Mouse (Mus musculus): Measurements from ENCODE around the gene Crhbp. TPM values are rescaled to one million over a fixed set of nuclear protein-coding genes. Genes with fewer than 3 reads are reported as not detected.

Gene Crhbp
- polyA plus RNA-seq, 1 experiment from 2014 or later = 0.64 TPM

DNA sequence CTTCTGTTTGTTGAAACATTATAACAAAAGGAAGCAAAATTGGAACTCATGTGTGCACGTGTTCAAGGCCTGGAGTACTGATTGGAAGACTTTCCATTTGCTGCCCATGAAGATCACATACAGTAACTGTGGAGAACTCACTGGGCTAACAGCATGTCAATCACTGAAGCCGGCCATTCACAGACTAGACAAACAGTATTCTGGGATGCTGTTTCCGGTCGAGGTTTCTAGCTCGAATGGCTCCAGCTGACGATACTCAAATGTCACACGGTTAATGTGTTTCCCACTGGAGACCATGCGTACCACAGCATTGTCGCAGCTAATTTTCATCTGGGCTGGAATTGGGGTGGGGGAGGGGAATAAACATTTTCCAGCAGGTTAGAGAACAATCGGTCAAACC is 13.0 kb downstream of the Crhbp start:
- H3K9ac ChIP-seq (ENCODE audit: low read depth, low read length) = no peak overlapping the region
- no peak overlapping the region for H3K4me2 ChIP-seq (ENCODE audit: low read depth, low read length)
- no peaks in the 10 kb centered on the region for H3K36me3 ChIP-seq (ENCODE audit: control insufficient read depth, insufficient read depth, low read length)
- no peaks in the 10 kb centered on the region for H3K4me1 ChIP-seq (ENCODE audit: control insufficient read depth, insufficient read depth, low read length)
- H3K4me3 ChIP-seq (ENCODE audit: low read depth, low read length) = no peak overlapping the region
- H3K27ac ChIP-seq (replicated peaks; ENCODE audit: low read depth, low read length) = no peak overlapping the region
- no peaks in the 10 kb centered on the region for H3K27me3 ChIP-seq (replicated peaks; ENCODE audit: control insufficient read depth, insufficient read depth, low read length)
- DNase-seq (ENCODE audit: low spot score) (no peak), ATAC-seq (ENCODE audit: low read depth) (no peak)
- no peaks in the 10 kb centered on the region for H3K9me3 ChIP-seq (ENCODE audit: control insufficient read depth, low read length)
- 51% methylated on average over 10 of the region's 10 CpGs for WGBS

DNA sequence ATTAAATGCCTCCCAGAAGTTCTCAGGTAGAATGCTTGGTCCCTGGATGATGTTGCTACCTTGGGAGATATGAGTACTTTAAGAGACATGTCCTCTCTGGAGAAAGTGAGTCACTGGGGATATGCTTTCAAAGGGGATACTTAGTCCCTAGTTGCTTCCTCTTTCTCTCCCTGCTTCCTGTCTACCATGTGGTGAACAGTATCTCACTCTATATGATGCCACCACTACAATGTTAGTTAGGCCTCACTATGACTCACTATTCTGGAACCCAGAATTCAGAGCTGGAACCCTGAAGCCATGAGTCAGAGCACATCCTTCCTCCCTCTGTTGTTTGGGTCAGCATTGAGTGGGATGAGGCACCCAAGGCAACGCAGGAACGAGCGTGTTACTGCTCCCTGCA is 17.2 kb downstream of the Crhbp start:
- no peak overlapping the region for H3K4me3 ChIP-seq (ENCODE audit: low read depth, low read length)
- no peaks in the 10 kb centered on the region for H3K9me3 ChIP-seq (ENCODE audit: control insufficient read depth, low read length)
- 98% methylated on average over 3 of the region's 3 CpGs for WGBS
- H3K27me3 ChIP-seq (replicated peaks; ENCODE audit: control insufficient read depth, insufficient read depth, low read length) = no peaks in the 10 kb centered on the region
- ATAC-seq (ENCODE audit: low read depth) = no peak
- H3K4me2 ChIP-seq (ENCODE audit: low read depth, low read length) = no peak overlapping the region
- DNase-seq (ENCODE audit: low spot score) = no peak
- no peak overlapping the region for H3K9ac ChIP-seq (ENCODE audit: low read depth, low read length)
- H3K36me3 ChIP-seq (ENCODE audit: control insufficient read depth, insufficient read depth, low read length) = no peaks in the 10 kb centered on the region
- no peaks in the 10 kb centered on the region for H3K4me1 ChIP-seq (ENCODE audit: control insufficient read depth, insufficient read depth, low read length)
- H3K27ac ChIP-seq (replicated peaks; ENCODE audit: low read depth, low read length) = no peak overlapping the region

DNA sequence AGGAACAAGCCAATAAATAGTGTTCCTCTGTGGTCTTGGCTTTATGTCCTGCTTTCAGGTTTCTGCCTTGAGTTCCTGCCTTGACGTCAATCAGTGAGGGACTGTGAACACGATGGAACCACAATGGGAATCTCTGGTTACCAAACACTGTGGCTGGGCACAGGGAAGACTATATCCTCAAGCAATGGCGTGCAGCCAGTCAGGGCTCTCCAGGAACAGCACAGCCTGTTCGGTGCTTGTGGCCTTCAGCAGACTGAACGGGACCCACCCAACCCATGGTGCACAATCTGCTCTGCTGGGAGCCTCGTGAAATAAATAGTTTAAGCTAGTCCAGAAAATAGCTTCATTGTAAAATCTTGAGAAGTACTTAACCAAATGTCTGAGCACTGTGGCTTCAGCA is 18.3 kb downstream of the Crhbp start:
- ATAC-seq (ENCODE audit: low read depth) (no peak), DNase-seq (ENCODE audit: low spot score) (peak; percentile 12)
- Histone ChIP-seq H3K36me3 (ENCODE audit: control insufficient read depth, insufficient read depth, low read length) (no peaks in the 10 kb centered on the region), H3K9ac (ENCODE audit: low read depth, low read length) (no peak overlapping the region), H3K4me3 (ENCODE audit: low read depth, low read length) (no peak overlapping the region), H3K4me2 (ENCODE audit: low read depth, low read length) (no peak overlapping the region), H3K27ac (replicated peaks; ENCODE audit: low read depth, low read length) (no peak overlapping the region), H3K4me1 (ENCODE audit: control insufficient read depth, insufficient read depth, low read length) (no peaks in the 10 kb centered on the region), H3K9me3 (ENCODE audit: control insufficient read depth, low read length) (no peaks in the 10 kb centered on the region), H3K27me3 (replicated peaks; ENCODE audit: control insufficient read depth, insufficient read depth, low read length) (no peaks in the 10 kb centered on the region)
- WGBS = 61% methylated on average over 6 of the region's 6 CpGs

DNA sequence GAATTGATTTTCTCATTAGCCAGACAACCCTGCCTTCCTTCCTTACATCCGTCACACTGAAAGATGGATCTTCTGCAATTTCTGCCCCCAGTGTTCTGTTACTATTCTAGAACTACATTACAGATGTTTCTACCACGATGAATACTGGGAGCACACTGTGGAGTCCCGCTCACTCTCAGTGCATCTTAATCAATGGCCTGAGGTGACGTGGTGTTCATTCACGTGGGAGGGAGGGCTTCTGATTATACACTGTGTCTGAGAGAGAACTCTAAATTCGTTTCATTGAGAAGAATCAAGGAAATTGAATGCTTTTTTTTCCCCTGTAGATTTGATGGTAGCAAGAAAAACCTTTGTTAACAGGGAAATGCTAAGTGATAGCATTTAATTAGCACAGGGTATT is 19.2 kb downstream of the Crhbp start:
- Histone ChIP-seq H3K4me1 (ENCODE audit: control insufficient read depth, insufficient read depth, low read length) (no peaks in the 10 kb centered on the region), H3K27me3 (replicated peaks; ENCODE audit: control insufficient read depth, insufficient read depth, low read length) (no peaks in the 10 kb centered on the region), H3K36me3 (ENCODE audit: control insufficient read depth, insufficient read depth, low read length) (no peaks in the 10 kb centered on the region), H3K27ac (replicated peaks; ENCODE audit: low read depth, low read length) (no peak overlapping the region), H3K4me2 (ENCODE audit: low read depth, low read length) (no peak overlapping the region), H3K9me3 (ENCODE audit: control insufficient read depth, low read length) (no peaks in the 10 kb centered on the region), H3K4me3 (ENCODE audit: low read depth, low read length) (no peak overlapping the region), H3K9ac (ENCODE audit: low read depth, low read length) (no peak overlapping the region)
- WGBS = 50% methylated on average over 6 of the region's 6 CpGs
- ATAC-seq (ENCODE audit: low read depth) = no peak
- no peak for DNase-seq (ENCODE audit: low spot score)

DNA sequence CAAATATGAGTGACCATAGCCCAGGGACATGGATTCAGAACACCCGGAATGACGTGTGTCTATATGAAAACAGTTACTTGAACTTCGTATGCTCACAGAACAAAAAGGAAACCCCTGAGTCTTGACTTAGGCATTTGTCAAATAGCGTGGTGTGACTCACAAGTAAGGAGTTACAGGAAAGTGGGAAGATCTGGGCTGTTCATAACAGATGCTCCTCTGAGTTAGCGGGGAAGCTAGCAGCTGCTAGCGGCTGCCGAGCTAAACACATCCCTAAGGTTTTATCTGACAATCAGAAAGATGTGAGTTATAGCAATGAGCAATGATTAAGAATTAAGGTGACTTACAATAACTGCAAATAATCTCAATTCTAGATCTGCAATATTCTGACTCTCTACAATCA is 19.8 kb downstream of the Crhbp start:
- no peaks in the 10 kb centered on the region for H3K9me3 ChIP-seq (ENCODE audit: control insufficient read depth, low read length)
- no peak overlapping the region for H3K4me3 ChIP-seq (ENCODE audit: low read depth, low read length)
- no peaks in the 10 kb centered on the region for H3K4me1 ChIP-seq (ENCODE audit: control insufficient read depth, insufficient read depth, low read length)
- DNase-seq (ENCODE audit: low spot score) (peak; percentile 38), ATAC-seq (ENCODE audit: low read depth) (no peak)
- 55% methylated on average over 7 of the region's 7 CpGs for WGBS
- H3K27me3 ChIP-seq (replicated peaks; ENCODE audit: control insufficient read depth, insufficient read depth, low read length) = no peaks in the 10 kb centered on the region
- H3K27ac ChIP-seq (replicated peaks; ENCODE audit: low read depth, low read length) = no peak overlapping the region
- H3K4me2 ChIP-seq (ENCODE audit: low read depth, low read length) = no peak overlapping the region
- H3K9ac ChIP-seq (ENCODE audit: low read depth, low read length) = no peak overlapping the region
- no peaks in the 10 kb centered on the region for H3K36me3 ChIP-seq (ENCODE audit: control insufficient read depth, insufficient read depth, low read length)

DNA sequence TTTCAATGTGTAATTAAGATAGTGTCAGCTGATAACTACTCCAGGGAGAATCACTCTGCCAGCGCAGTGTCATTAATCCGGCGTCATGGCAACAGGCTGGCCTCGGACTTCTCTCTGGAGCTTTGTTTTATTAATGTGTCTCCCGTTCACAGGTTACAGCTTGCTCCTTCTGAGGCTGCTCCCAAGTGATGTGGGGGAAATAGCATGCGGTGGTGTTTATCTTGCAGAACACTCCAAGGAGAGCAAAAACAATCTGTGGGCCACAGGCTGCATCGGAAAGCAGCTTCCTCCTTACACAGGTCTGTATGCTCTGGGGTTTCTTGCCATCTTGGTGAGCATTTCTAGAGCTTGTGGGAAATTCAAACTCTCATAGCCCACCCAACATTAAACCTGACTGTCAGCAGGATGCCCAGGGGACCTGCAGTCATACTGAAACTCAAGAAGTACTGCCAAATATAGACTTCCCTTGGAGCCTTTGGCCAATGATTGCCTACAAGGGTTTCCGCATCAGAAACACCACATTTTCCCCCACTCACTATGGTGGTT is 25.4 kb downstream of the Crhbp start:
- Histone ChIP-seq H3K9ac (ENCODE audit: low read depth, low read length) (no peak overlapping the region), H3K9me3 (ENCODE audit: control insufficient read depth, low read length) (no peaks in the 10 kb centered on the region), H3K27me3 (replicated peaks; ENCODE audit: control insufficient read depth, insufficient read depth, low read length) (no peaks in the 10 kb centered on the region), H3K4me3 (ENCODE audit: low read depth, low read length) (no peak overlapping the region), H3K4me2 (ENCODE audit: low read depth, low read length) (no peak overlapping the region), H3K36me3 (ENCODE audit: control insufficient read depth, insufficient read depth, low read length) (no peaks in the 10 kb centered on the region), H3K27ac (replicated peaks; ENCODE audit: low read depth, low read length) (peak overlapping the region; percentile 15; the same call in 1 of the 2 replicates), H3K4me1 (ENCODE audit: control insufficient read depth, insufficient read depth, low read length) (0 out of 2 replicates have a peak, but pooled peaks cover 5% of the 10 kb centered on the region)
- ATAC-seq (ENCODE audit: low read depth) (peak; percentile 92), DNase-seq (ENCODE audit: low spot score) (peak; percentile 68)
- WGBS = 33% methylated on average over 8 of the region's 8 CpGs

DNA sequence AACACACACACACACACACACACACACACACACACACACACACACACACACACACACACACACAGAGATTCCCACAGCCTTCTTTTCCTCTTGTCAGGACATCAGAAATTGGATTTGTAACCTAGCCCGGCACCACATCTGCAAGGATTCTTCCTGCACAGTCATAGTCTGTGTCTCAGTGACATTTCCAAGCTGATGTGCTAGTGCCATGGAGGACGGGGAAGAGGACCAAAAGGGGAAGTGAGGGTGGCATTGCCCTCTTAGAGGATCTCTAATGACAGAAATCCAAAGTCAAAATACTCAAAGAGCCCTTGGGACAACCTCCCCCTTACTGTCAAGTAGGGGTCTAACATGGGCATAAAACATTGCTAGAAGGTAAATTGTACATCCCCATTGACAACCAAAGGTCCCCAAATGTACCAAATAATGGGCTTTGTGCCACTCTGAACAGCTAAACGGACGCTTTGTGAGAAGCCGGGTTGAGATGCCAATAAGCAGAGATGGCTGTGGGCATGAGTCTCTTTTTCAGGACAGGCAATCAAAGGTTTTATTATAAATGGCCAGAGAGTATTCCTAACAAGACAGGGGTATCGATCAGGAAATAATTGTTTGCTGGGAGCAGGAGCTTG is 26.0 kb downstream of the Crhbp start:
- H3K36me3 ChIP-seq (ENCODE audit: control insufficient read depth, insufficient read depth, low read length) = no peaks in the 10 kb centered on the region
- no peak for ATAC-seq (ENCODE audit: low read depth)
- DNase-seq (ENCODE audit: low spot score) = no peak
- WGBS = 63% methylated on average over 6 of the region's 6 CpGs
- H3K27me3 ChIP-seq (replicated peaks; ENCODE audit: control insufficient read depth, insufficient read depth, low read length) = no peaks in the 10 kb centered on the region
- no peak overlapping the region for H3K9ac ChIP-seq (ENCODE audit: low read depth, low read length)
- H3K9me3 ChIP-seq (ENCODE audit: control insufficient read depth, low read length) = no peaks in the 10 kb centered on the region
- H3K4me2 ChIP-seq (ENCODE audit: low read depth, low read length) = no peak overlapping the region
- H3K4me3 ChIP-seq (ENCODE audit: low read depth, low read length) = no peak overlapping the region
- H3K27ac ChIP-seq (replicated peaks; ENCODE audit: low read depth, low read length) = no peak overlapping the region
- 0 out of 2 replicates have a peak, but pooled peaks cover 5% of the 10 kb centered on the region for H3K4me1 ChIP-seq (ENCODE audit: control insufficient read depth, insufficient read depth, low read length)

DNA sequence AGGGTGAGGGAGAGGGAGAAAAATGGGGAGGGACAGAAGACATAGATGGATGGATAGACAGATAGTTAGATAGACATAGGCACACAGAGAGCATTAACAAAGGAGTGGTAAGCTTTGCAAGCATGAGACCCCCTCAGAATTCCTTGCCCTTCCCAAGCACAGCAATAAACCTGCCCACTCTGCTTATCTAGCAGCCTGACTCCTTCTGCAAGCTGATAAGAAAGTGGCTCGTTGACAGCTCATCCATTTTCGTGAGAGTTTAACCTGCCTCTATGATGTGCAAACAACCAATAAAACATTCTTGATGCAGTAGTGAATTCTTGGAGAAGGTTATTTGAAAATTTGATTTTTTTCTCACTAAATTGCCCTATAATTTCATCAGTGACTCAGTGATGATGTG is 32.5 kb downstream of the Crhbp start:
- Histone ChIP-seq H3K27me3 (replicated peaks; ENCODE audit: control insufficient read depth, insufficient read depth, low read length) (no peaks in the 10 kb centered on the region), H3K9me3 (ENCODE audit: control insufficient read depth, low read length) (no peaks in the 10 kb centered on the region), H3K4me3 (ENCODE audit: low read depth, low read length) (no peak overlapping the region), H3K4me1 (ENCODE audit: control insufficient read depth, insufficient read depth, low read length) (no peaks in the 10 kb centered on the region), H3K4me2 (ENCODE audit: low read depth, low read length) (no peak overlapping the region), H3K27ac (replicated peaks; ENCODE audit: low read depth, low read length) (no peak overlapping the region), H3K9ac (ENCODE audit: low read depth, low read length) (no peak overlapping the region), H3K36me3 (ENCODE audit: control insufficient read depth, insufficient read depth, low read length) (no peaks in the 10 kb centered on the region)
- DNase-seq (ENCODE audit: low spot score) = no peak
- 54% methylated on average over 2 of the region's 2 CpGs for WGBS
- no peak for ATAC-seq (ENCODE audit: low read depth)

DNA sequence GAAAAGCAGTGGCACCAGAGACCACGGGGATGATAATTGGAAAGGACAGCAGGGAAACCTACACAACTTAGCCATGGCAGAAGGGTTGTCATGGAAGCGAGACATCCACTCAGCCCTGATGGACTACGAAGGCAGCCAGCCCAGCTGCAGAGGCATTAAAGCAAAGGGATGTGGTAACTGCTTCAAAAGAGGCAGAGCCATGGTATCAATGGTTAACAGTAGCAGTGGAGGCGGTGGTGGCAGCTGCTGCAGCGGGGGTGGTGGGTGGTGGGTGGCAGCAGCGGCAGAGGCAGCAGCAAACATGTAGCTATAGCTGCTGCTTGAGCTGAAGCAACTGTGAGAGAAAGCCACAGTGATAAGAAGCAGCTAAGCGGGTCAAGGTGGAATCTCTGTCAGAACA is 51.5 kb downstream of the Crhbp start:
- no peak overlapping the region for H3K4me2 ChIP-seq (ENCODE audit: low read depth, low read length)
- H3K27me3 ChIP-seq (replicated peaks; ENCODE audit: control insufficient read depth, insufficient read depth, low read length) = no peaks in the 10 kb centered on the region
- peaks cover 17% of the 10 kb centered on the region for H3K9me3 ChIP-seq (ENCODE audit: control insufficient read depth, low read length)
- no peaks in the 10 kb centered on the region for H3K36me3 ChIP-seq (ENCODE audit: control insufficient read depth, insufficient read depth, low read length)
- H3K4me3 ChIP-seq (ENCODE audit: low read depth, low read length) = no peak overlapping the region
- WGBS = 86% methylated on average over 7 of the region's 7 CpGs
- no peak for ATAC-seq (ENCODE audit: low read depth)
- H3K27ac ChIP-seq (replicated peaks; ENCODE audit: low read depth, low read length) = no peak overlapping the region
- H3K9ac ChIP-seq (ENCODE audit: low read depth, low read length) = no peak overlapping the region
- H3K4me1 ChIP-seq (ENCODE audit: control insufficient read depth, insufficient read depth, low read length) = no peaks in the 10 kb centered on the region
- no peak for DNase-seq (ENCODE audit: low spot score)

All from embryonic facial prominence, embryonic 14.5 days (tissue).